Mouse (Mus musculus) heart, postnatal 10 days (tissue): ENCODE results near the gene Cbx8. TPM values are rescaled to one million over a fixed set of nuclear protein-coding genes. Genes with fewer than 3 reads are reported as not detected.
A peak's percentile ranks its signal among the peaks of the same experiment; 100 is the strongest.

Experiments used
- DNase-seq, 2 experiments: peaks; one replicate each; pipeline ENCODE4 v3.0.0; 2021
- intact Hi-C: fragments of 180-260 bp; cut with DNase I; formaldehyde crosslinking; loops from one replicate; pipeline ENCODE4 v1.15.1; 2025
- total RNA-seq, 2 experiments: library from RNA; stranded (reverse); gene quantifications; 2 replicates each; pipeline ENCODE4 v1.2.3; 2021

Gene Cbx8
- total RNA-seq, 2 experiments from 2014 or later: 5.6 to 7.5 TPM

GRCm38 (mm10) chr11:119001493-119002128 lies 39.2 kb downstream of the Cbx8 start:
- intact Hi-C loops: no loop called here
- DNase-seq: no peak

- intact Hi-C loops: no loop called here
Observed at GRCm38 (mm10) chr11:119000877-119001276, 39.9 kb downstream of the Cbx8 start.

GRCm38 (mm10) chr11:118999361-118999804 lies 41.4 kb downstream of the Cbx8 start:
- intact Hi-C loops: loop anchor here (2.0 to 5.0 kb wide), 2 partner anchors 33 to 191 kb away; no protein-coding TSS in a partner anchor
- DNase-seq: no peak

More at GRCm38 (mm10) chr11:119000877-119001276, 39.9 kb downstream of the Cbx8 start:
- no peak for DNase-seq

DNA sequence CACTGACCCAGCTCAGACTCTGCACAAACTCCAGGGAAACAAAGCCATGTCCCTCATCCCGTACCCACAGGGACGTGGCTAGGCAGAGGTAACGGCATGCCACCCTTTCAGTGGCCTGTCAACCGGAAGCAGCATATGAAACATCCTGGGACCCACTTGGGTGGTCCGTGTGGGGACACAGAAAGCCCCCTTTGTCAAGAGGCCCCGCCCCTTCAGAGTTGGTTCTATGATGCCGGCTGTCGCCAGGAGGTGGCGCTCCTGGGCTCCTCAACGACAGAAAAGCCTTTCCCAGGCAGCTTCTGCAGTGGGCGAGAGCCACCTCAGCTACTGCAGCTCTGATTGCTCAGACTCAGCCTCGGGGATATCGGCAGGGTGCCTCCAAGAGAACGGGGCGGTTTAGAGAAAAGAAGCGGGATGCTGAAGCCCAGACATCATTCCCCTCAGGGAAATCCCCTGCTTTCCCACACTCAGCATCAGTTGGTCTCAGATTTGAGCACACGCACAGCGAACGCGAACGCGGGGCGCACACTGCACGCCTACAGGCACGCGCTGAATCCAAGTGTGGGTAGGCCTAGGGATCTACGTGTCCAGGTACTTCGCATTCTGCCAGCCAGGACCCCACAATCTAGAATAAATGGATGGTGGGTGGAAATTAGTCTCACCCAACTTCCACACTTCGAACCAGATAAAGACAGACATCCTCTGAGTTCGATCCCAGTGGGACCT lies 42.1 kb downstream of the Cbx8 start:
- intact Hi-C loops: loop anchor here (2.0 to 5.0 kb wide), 2 partner anchors 34 to 192 kb away; no protein-coding TSS in a partner anchor
- peak; percentile 77 to 90 for DNase-seq

GRCm38 (mm10) chr11:118997182-118997581 lies 43.6 kb downstream of the Cbx8 start:
- no peak for DNase-seq
- intact Hi-C loops: loop anchor here (5.0 kb wide), 1 partner anchor 35 kb away; no protein-coding TSS in a partner anchor

DNA sequence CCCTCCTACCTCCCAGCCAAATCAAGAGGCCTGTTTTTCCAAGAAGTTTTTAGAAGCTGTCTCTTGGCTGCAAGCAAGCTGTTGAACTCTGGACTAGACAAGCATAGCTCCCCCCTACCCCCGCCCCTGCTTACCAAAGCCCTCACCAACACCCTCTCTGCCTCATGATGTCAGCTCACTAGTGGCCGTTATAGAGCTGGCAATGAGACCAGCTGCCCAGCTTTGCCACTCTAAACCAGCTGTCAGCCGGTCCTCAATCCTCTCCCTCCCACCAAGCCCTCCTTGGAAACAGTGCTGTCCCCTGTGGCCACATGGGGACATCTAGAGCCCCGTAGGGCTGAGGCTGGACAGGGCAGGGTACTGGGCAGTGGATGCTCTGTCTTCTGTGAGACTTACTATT lies 45.3 kb downstream of the Cbx8 start:
- intact Hi-C loops: loop anchor here (5.0 kb wide), 1 partner anchor 37 kb away; no protein-coding TSS in a partner anchor
- DNase-seq: no peak

DNA sequence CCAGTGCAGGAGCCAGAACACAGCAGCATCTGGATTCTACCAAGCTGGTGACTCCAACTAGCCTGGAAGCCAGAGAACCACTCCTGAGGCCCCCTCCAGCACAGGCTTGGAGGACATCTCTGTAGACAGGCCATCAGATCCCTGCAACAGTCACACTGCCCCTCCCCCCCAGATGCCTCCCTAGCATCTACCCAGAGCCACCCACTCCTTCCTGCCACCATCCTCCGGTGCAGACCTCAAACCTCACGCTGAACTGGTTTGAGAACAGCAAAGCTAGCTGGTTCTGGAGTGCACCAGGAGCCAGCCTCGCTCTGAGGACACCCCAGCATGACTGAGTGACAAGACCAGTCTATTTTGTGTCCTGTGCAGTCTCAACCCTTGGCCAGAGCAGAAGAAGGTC lies 48.0 kb downstream of the Cbx8 start:
- DNase-seq: no peak
- intact Hi-C loops: no loop called here

DNA sequence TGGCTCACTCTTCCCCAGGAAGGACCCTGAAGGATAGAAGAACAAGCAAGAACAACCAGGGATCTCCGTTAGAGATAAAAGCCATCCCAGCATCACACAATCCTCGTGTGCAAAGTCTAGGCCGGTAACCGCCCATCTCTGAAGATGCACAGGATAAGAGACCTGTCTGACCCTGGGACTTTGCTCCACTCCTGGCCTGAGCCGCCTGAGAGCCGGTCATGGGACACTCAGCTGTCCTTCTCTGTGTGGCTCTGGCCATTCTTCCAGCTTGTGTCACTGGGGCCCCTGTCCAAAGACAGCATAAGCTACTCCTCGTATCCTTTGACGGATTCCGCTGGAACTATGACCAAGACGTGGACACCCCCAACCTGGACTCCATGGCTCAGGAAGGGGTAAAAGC lies 52.8 kb downstream of the Cbx8 start, which contains the start of gene Enpp7:
Gene Enpp7, plus strand, starts transcription at position 190 of the 400 bp plus-strand sequence.
- no peak for DNase-seq
- intact Hi-C loops: no loop called here

Other genes starting within 250 kb of the Cbx8 start
- gene Rbfox3, start 129.4 kb downstream of the Cbx8 start, total RNA-seq: under 1 TPM in 1 of 2 experiments, not detected in 1; 0.36 TPM
- gene Enpp7, start 52.8 kb downstream of the Cbx8 start, total RNA-seq: not detected
- 1 to 10 TPM; 5.2 to 6.8 TPM for gene Cbx2, start 18.0 kb downstream of the Cbx8 start, total RNA-seq
- gene Cbx4, start 45.3 kb upstream of the Cbx8 start, total RNA-seq: 10 to 100 TPM; 22.1 to 22.6 TPM
- 10 to 100 TPM; 66.3 to 67.2 TPM for gene Tbc1d16, start 187.5 kb upstream of the Cbx8 start, total RNA-seq
- gene Ccdc40, start 187.6 kb upstream of the Cbx8 start, total RNA-seq: under 1 TPM in 1 of 2 experiments, not detected in 1; 0.22 TPM
- gene Gaa, start 226.9 kb upstream of the Cbx8 start, total RNA-seq: 10 to 100 TPM; 56.7 to 58.4 TPM